Mouse (Mus musculus): ENCODE data around the gene Plek2.
A peak's percentile ranks its signal among the peaks of the same experiment; 100 is the strongest.
"Not testable (repeated sequence)": the region's sequence is repeated elsewhere in the genome, so short reads cannot be mapped to it uniquely, and the experiment has no call there.

Gene Plek2

GRCm38 (mm10) chr12:78906707-78907162, at the start of gene Plek2:
Gene Plek2 (minus strand): TSS chr12:78906964.
- peak; percentile 11 to 38 for DNase-seq (ENCODE audit: low spot score in 2 of 2)

- DNase-seq (ENCODE audit: low spot score in 2 of 2): no peak
Measured at GRCm38 (mm10) chr12:78956405-78956804, 49.6 kb upstream of the Plek2 start.

- DNase-seq (ENCODE audit: low spot score in 2 of 2): no peak
Measured at GRCm38 (mm10) chr12:78952484-78952883, 45.7 kb upstream of the Plek2 start.

GRCm38 (mm10) chr12:78952053-78952452, 45.3 kb upstream of the Plek2 start:
- no peak for DNase-seq (ENCODE audit: low spot score in 2 of 2)

- no peak for DNase-seq (ENCODE audit: low spot score in 2 of 2)
Measured at GRCm38 (mm10) chr12:78947661-78948060, 40.9 kb upstream of the Plek2 start.

GRCm38 (mm10) chr12:78947161-78947560, 40.4 kb upstream of the Plek2 start:
- no peak for DNase-seq (ENCODE audit: low spot score in 2 of 2)

GRCm38 (mm10) chr12:78942931-78943330, 36.2 kb upstream of the Plek2 start:
- no peak for DNase-seq (ENCODE audit: low spot score in 2 of 2)

GRCm38 (mm10) chr12:78940081-78940480, 33.3 kb upstream of the Plek2 start:
- no peak for DNase-seq (ENCODE audit: low spot score in 2 of 2)

DNA sequence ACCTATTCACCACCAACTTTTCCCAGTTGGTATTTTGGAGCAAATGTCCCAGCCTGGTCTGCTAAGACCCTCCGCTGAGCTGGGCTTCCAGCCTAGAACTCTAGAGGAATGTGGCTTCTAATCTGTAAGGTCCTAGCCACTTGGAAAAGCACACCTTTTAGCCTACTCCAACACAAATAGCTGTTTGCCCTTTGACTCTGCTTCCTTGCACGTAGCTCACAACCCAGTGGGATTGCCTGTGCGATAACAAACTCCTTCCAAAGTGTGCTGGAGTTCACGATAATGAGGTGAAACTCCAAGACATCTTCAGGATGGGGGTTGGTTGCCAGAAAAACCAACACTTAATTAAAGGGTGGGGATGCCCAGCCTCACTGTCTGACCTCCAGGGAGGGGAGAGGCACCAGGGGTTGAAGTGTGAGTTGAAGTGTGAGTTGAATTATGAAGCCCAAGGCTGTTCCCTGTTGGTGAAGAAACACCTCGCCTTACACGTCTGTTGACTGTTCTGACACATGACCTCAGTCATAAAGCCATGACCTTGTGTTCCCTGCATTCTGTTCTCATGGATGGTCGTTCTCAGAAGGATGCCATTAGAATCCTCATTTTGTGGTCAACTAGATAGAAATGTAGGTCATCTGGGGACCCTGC, 32.8 kb upstream of the Plek2 start:
- no peak for DNase-seq (ENCODE audit: low spot score in 2 of 2)

DNA sequence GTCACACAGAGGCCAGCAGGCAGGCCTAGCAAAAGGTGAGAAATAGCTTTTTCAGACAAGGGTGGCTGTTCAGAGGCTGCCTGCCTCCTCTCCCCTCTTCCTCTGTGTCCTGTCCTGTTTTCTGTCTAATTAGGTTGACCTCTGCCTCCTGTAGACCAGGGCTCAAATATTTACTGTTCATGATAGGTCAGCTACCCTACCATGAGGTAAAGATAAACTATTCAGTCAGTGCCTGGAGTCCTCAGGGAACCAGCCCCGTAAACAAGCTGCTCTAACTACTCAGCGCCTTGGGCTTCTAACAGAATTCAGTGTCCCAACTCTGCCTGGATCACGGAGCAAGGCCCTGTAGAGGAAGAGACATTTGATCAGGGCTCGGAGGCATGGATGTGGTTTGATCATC, 29.7 kb upstream of the Plek2 start:
- DNase-seq (ENCODE audit: low spot score in 2 of 2): no peak

GRCm38 (mm10) chr12:78929900-78930299, 23.1 kb upstream of the Plek2 start:
- no peak for DNase-seq (ENCODE audit: low spot score in 2 of 2)

DNA sequence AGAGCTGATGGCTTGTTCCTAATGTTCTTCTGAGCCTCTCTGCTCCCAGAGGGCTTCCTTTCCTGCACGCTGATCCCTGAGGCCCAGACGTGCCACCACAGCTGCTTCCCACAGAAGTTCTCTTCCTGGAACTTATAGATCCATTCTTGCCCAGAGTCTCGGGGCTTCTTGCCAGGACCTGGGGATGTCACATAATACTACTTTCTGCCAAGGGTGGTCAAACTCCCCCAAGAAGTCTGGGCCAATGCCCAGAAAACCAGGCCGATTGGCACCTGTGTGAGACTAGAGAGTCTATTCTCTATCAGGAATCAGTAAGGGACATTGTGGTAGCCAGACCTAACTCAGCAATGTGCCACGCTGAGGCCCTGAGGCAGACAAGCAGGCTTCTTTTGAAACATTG, 20.5 kb upstream of the Plek2 start:
- DNase-seq (ENCODE audit: low spot score in 2 of 2): no peak

GRCm38 (mm10) chr12:78923539-78924189, 16.9 kb upstream of the Plek2 start:
- DNase-seq (ENCODE audit: low spot score in 2 of 2): no peak

DNA sequence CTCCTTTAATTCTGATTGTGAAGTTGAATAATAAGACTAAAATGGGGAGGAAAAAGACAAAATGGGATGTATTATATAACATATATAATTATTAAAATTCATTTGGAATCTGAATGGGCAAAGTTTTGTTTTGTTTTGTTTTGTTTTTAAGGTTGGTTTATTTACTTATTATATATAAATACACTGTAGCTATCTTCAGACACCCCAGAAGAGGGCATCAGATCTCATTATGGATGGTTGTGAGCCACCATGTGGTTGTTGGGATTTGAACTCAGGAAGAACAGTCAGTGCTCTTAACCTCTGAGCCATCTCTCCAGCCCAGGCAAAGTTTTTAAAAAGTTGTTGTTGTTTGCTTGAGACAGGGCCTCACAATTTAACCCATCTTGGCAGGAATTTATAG, 16.2 kb upstream of the Plek2 start:
- DNase-seq (ENCODE audit: low spot score in 2 of 2): not testable (repeated sequence)

GRCm38 (mm10) chr12:78922058-78922457, 15.3 kb upstream of the Plek2 start:
- DNase-seq (ENCODE audit: low spot score in 2 of 2): no peak

GRCm38 (mm10) chr12:78921421-78921820, 14.7 kb upstream of the Plek2 start:
- no peak for DNase-seq (ENCODE audit: low spot score in 2 of 2)

DNA sequence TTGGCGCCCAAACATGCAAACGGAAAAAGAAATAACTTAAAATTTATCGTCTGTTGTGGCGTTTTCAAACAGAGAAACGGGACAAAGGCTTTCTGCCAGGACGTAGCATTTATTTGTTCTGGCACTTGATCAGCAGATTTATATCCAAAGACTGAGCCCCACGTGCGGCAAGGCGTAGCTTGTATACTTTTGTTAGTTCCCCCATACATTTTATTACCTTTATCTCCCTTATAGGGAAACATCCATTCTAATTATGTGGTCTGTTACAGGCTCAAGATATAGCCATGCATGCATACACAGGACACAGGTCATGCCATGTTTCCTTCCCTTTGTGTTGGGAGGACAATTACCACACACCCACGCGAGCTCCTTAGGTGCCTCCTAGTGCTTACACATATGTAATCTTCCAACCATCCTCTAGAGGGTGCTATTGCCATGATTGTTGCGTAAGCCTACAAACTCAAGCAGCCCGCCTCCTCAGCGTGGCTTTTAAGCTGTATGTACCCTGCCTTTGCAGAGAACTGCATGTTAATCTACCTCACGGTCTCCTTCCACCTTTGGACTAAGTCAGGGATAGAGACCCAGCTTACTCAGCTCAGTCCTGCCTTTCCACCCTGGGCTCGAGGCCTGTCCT, 12.4 kb upstream of the Plek2 start:
- DNase-seq (ENCODE audit: low spot score in 2 of 2): peak; percentile 62 to 74

- peak; percentile 77 to 85 for DNase-seq (ENCODE audit: low spot score in 2 of 2)
Measured at GRCm38 (mm10) chr12:78918227-78919078, 11.7 kb upstream of the Plek2 start.

DNA sequence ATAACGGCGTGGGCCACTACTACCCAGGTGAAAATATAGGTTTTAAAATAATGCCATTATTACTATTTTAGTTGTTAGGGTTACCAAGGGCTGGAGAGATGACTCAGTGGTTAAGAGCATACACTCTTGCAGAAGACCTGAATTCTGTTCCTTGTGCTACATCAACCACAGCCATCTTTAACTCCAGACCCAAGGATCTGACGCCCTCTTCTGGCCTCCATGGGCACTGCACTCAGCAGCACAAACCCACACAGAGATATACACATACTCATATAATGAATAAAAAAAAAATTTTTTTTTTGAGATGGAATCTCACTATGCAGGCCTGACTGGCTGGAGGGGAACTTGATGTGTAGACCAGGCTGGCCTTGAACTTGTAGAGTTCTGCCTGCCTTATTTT, 9.5 kb upstream of the Plek2 start:
- no peak for DNase-seq (ENCODE audit: low spot score in 2 of 2)

GRCm38 (mm10) chr12:78915561-78915960, 8.8 kb upstream of the Plek2 start:
- DNase-seq (ENCODE audit: low spot score in 2 of 2): no peak

DNA sequence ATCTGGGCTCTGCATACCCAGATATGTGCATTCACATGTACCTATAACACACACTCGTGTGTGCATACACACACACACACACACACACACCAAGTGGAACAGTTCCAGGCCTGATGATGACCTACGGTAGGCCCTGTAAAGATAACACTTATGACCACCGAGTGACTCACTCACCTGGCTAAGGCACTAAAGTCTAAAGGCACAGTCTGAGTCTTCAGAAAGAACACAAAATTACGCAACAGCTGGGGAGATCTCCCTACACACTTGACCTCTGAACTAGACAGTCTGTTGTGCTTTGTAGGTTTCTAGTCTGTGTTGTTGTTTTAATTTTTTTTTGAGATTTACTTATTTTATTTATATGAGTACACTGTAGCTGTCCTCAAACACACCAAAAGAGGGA, 7.7 kb upstream of the Plek2 start:
- no peak for DNase-seq (ENCODE audit: low spot score in 2 of 2)
